Mouse (Mus musculus) activated CD4-positive, CD25-positive, alpha-beta regulatory T cell, adult 4 months (primary cell): Measurements from ENCODE around the gene Wdr74. TPM values are rescaled to one million over a fixed set of nuclear protein-coding genes. Genes with fewer than 3 reads are reported as not detected.

Experiments
- ATAC-seq: one replicate; pipeline ENCODE4 v1.8.0; 2017
- polyA plus RNA-seq, 2 experiments: library from polyadenylated mRNA; unstranded; fragments of 100-300 nt; shearing (Covaris generic); gene quantifications; one replicate each; pipeline ENCODE4 v1.2.1; 2017

Gene Wdr74
- polyA plus RNA-seq = 10 to 100 TPM; 43.3 to 70.5 TPM

DNA sequence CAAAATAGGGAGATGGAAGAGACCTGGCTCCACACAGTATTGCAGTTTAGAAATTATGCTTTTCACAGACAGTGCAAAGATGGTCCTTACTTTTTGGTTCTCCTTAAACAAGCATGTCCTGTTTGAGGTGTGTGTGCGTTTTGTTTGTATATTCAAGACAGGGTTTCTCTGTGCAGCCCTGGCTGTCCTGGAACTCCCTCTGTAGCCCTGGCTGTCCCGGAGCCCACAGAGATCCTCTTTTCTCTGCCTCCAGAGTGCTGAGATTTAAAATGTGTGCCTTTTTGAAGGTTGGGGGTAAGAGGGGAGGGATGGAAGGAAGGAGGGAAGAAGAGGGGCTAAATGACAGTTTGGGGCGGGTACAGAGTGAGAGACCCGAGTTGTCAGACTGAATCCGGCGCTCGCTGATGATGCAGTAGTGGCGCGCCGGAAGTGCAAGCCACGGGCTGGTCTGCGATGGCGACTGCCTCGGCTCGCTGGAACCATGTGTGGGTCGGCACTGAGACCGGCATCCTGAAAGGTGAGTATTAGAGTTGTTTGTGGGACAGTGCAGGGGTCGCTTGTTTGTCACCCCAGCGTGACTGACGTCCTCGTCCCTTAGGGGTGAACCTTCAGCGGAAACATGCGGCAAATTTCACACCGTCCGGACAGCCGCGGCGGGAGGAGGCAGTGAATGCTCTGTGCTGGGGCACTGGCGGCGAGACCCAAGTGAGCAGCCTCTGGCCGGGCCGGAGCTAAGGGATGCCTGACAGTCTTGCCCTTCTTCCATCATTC lies at the start of gene Wdr74:
Wdr74 (plus strand) TSS at position 439 of the 771 bp plus-strand sequence.
- ATAC-seq = peak; percentile 86

DNA sequence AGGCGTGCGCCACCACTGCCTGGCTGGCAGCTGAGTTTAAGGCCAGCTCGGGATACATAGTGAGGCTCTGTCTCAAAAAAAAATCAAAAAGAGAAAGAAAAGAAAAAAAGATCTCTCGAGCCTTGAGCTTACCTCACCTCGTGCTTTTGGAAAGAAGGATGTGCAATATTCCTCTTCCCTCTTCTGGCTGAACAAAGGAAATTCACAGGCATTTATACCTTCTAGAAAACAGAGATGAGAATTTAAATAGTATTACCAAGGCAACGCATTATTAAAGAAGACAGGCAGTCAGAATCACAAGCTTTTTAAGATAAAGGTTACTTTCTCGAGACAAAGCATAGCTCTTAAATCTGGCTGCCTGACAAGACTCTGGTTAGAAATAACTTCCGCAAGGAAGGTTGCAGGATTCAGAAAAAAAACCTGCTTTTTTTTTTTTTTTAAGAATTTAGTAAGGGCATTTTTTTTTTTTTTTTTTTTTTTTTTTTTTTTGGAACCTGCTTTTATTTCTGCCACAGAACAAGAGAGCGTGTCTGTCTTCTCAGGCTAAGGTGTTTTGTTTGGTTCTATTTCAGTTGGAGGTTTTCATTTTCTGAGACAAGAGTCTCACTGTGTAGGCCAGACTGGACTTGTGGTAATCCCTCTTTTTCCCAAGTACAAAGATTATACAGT lies 43.6 kb upstream of the Wdr74 start:
- no peak for ATAC-seq

DNA sequence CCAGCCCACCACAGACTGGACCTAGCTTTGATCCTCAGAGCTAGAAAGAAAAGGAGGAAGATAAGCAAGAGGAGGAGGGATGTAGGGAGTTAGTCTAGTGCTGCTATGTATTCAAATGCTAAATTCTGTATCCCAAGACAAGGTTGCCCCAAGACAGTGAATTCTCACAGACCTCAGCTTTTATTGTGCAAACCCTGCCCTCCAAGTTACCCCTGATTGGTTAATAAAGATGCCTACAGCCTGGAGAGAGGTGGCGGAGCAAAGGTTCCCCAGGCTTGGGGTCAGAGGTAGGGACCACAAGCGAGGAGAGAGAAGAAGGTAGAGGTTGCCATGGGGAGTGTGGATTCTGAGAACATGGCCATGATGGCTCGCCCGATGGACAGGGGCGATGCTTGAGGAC lies 42.9 kb upstream of the Wdr74 start:
- no peak for ATAC-seq

DNA sequence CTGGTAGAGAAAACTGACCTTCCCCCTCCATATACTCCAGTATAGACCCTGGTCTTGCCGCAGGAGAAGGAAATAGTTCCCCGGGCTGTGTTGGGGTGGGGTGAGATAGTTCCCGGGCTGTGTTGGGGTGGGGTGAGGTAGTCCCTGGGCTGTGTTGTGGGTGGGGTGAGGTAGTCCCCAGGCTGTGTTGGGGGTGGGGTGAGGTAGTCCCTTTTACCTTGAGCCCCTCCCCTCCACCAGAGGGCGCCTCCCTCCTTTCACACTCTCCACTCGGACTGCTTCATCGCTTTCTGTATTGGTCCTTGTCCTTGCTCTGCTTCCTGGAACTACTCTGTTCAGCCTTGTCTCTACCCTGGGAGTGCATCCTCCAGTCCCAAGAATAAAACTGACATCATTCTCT lies 40.3 kb upstream of the Wdr74 start:
- ATAC-seq = peak; percentile 40

DNA sequence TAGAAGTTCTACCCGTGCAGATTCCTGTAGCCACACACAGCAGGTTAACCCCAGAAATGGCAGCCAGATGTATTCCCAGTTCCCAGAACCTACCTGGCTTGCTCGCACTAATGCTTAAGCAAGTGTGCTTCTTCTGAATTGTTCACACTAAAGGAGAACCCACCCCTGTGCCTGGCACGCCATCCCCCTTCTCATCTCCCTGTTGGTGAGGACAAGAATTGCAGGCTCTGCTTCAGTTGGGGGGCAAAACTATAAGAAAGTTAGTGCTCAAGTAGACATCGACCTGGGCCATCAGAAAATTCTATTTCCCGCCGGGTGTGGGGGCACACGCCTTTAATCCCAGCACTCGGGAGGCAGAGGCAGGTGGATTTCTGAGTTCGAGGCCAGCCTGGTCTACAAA lies 36.0 kb upstream of the Wdr74 start:
- no peak for ATAC-seq

DNA sequence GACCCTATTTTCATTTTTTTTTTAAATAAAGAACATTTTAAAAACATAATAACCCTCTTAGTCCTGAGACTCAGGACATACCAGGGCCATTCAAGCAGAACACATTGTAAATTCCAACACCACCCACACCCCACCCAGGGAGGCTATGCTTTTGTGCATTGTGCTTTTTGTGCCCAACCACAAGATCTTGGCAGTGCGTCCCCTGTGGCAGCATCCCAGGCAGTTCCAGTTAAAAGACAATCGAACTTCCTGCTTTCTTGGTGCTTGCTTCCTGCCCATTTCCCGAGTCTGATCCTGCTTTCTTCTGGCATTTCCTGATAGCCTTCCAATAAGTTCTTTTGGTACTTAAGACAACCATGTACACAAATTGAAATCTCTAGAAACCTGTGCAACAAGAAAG lies 33.2 kb upstream of the Wdr74 start:
- no peak for ATAC-seq

DNA sequence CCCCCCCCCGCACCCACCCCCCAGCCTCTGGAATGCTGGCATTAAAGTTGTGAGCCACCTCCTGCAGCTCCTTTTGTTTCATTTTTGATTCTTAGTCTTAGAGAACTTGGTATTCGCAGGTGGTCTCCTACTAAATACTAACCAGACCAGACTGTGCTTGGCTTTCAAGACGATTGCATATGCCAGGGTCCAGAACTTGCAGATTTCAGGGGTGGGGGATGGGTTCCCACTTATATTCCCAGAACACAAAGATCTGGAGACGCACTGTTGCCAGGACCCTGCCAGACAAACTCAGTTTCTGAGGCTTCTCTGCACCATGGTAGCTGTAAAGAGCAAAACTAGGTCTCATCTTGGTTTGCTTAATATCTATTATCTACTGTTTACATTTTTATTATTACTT lies 32.1 kb upstream of the Wdr74 start:
- ATAC-seq = no peak

DNA sequence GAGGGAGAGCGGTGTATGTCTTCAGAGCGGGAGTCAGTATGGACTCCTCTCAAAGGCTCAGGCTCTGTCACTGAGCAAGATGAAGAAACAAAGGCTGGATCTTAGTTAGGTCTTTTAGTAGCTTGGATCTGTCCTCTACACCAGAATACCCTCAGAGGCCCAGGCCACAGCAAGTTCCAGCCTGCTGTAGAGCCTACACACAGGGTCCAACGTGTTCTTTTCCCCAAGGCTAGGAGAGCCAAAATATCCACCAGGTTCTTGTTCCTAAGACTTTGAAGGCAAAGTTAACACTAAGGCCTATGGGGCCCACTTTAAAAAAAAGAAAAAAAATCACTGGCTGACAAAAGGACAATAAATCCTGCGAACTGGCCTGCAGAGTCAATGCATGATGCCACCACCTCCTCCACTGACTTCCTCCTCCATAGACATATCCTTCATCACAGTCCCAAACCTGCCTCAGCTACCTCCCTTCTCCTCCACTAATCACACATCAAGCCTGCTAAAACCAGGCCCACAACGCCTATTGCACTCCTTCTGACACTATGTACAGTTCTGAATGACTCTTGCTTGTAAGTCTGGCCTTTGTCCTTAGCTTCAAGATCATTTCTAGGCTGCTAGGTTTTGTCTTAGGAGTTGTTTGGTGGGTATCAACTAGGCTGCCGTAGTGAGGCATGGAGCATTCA lies 30.5 kb upstream of the Wdr74 start:
- ATAC-seq = no peak

DNA sequence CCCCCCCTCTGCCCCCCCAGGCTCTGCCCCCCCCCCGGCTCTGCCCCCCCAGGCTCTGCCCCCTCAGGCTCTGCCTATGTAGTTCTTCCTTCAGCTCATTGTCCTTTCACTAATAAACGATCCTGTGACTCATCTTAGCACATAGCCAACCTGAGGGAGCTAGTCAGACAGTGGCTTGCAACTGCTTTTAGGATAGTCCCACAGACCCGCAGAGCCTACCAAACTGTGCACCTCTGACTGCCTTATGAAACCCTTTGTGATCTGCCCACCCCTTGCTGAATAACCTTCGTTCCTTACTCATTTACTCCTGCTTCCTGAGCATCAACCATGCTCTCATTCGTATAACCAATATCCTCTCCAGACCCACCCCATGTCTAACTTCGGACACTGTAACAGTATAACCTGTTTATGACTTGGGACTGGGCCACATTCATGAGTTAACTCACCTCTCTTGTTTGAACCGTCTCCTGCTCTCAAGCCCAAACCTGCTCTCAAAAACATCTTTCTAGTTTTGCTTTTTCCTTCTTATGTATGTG lies 29.4 kb upstream of the Wdr74 start:
- no peak for ATAC-seq

DNA sequence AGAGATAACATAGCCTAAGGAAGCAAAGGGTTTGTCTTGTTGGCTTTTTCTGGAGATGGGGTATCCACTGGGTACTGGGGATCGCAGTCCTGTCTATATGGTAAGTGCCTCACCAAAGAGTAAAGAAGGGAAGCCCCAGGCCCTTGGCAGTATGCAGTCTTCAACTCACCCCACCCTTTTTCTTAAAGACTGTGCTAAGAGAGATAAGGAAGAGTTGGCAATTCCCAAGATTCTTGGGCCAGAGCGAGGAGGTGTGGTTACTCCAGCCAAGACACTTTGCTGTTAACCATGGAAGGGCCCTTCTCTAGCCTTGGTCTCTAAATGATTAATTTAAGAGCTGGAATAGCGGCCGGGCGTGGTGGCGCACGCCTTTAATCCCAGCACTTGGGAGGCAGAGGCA lies 28.7 kb upstream of the Wdr74 start:
- ATAC-seq = no peak

DNA sequence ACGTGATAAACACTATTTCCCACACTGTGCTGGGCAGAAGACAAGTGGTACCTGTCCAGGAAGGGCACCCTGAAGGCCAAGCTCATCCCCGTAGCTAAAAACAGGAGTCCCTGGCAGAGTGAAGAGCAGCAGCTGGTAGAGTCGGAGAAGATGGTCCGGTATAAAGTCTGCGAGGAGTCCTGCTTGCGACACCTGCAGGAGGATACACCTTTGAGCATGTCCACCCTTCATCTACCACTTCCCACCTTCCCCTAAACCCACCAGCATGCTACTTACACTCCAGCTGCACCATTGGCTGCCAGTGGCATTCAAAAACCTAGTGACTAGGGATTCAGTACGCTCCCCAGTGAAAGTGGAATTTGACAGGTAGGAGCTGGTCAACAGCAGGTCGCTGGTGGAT lies 26.7 kb upstream of the Wdr74 start:
- no peak for ATAC-seq

DNA sequence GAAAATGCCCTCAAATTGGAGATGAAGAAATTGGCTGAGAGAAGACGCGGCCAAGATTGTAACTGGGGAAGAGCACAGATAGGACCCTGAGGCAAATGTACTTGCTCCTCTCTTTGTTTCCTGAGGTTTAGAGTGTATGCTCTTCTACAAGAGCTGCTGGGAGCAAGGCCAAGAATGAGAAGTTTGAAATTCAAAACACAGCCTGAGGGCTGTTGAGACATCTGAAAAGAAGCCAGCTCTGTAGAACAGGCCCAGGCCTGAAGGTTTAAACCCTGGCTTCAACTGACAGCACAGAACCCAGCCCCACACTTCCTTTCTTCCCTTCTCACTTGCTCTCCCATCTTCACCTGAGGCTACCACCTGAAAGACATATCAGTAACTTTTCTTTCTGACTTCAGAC lies 25.6 kb upstream of the Wdr74 start:
- no peak for ATAC-seq

DNA sequence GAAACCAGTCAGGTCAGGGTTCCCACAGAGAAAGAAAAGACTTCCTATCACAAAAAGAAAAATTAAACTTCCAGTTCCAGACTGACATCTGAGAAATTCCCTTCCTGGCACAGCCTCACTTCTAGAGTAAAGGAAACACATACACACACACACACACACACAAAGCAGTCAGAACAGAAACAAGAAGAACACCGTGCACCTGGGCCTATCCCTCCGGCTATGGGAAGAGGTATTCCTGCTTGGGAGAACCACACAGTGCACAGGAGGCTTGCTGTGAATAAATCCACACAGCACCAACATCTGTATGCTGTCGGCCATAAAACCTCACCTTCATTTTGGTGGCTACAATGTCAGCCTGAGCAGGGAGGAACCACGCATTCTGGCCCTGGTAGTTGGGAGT lies 24.1 kb upstream of the Wdr74 start:
- no peak for ATAC-seq

DNA sequence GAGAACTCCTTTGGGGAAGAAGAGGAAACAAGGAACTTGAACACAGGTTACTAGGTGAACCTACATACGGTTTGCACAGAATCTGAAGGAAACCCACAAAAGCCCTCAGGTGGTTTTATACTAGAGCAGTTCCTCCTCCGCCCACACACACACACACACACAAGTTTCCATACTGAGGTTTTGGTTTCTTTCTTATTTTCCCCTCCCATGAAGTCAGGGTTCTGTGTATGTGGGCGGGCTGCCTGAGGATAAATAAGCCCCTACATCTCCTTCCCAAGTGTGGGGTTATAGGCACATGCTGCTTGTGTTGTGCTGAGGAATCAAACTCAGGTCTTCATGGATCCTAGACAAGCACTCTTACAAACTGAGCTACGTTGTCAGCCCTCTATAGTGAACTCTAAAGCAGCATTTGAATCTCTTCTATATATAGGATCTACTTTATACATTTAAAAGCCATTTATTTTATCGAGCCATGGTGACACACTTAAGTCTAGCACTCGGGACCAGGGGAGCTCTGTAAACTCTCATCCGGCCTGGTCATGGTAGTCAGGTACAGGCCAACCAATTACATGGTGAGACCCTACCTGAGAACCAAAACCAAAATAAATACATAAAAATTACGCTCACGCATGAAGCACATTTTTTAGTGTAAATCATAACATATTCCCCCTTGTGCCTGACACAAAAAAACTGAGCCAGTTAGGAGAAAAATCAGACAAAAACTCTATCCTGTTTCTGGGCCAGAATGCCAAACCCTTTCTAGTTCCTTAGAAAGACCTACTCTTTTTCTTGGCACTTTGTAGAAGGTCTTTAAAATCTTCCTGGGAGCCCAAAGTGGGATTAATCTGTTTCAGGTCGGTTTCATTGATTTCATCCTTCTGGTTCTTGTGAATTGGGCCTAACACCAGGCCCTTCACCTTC lies 23.4 kb upstream of the Wdr74 start:
- peak; percentile 56 for ATAC-seq

DNA sequence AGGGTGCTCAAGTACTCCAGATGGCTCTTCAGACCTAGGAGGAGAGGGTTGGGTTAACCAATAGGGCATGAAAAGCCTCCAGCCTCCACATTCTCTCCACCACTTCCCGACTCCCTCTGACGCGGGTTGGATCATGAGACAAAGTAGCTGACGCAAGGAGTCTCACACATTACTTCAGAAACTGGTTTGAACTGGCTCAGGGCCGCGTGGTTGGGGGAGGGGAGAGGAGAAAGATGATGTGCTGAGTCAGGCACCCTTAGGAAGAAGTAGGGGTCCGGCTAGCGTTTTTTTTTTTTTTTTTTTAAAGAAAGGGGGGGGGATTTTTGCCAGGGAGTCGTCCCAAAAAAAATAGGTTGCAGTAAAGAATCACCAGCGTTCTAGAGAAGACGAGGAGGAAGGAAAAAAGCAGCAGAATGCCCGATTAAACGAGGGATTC lies 22.7 kb upstream of the Wdr74 start:
- ATAC-seq = peak; percentile 52

DNA sequence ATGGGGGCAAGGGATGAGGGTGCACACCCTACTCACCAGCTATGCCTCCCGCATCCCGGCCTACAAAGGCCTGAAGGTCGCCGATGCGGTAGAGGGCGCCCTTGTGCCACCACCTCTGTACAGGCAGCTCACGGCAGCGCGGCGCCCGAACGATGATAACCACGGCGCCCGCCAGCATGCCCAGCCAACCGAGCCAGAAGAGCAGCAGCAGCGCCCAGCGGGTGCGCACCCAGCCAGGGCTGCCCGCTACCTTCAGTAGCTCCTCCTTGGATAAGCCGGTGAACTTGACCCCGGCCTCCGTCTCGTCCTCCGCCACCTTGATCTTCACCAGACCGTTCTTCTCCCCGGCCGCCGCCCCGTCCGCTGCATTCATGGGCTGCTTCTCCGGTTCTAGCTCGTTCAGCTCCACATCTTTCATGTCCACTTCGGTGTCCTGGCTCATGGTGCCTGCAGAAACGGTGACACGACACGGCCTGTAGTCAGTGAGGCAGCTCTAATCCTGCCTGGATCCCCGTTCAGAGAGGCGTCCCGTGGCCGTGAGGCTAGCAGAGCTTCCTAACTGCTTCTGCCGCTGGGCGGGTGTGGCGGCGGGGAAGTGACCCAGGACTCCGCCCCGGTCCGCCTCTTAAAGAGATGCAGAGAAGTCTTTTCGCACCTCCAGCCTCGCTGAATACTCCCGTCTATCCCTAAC lies 22.2 kb upstream of the Wdr74 start:
- ATAC-seq = peak; percentile 63

DNA sequence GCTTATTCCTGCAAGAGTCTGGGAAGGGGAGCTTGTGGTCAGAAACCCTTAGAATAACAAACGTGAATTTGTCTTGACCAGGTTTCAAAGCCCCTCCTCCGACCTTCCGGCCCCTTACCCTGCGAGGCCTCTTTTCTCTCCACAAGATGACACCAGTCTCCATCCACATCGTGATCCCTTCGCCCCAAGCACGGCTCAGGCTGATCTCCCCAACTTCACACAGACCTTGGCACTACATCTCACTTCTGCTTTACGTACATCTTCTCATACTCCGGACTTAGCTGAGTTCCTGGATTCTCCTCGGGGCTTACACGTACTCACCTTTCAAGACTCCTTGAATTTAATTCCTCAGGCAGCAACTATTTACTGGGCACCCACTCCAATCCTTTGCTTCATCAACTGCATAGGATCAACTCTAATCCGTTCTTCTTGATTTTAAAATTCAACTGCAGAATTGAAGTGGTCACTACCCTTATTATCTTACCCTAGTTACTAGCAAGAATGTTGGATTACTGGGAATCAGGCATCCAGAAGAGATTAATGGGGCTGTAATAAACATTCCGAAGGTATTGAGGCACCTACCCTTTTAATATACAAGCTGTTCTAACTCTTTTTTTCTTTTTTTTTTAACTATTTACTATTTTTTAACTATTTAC lies 21.5 kb upstream of the Wdr74 start:
- ATAC-seq = no peak

DNA sequence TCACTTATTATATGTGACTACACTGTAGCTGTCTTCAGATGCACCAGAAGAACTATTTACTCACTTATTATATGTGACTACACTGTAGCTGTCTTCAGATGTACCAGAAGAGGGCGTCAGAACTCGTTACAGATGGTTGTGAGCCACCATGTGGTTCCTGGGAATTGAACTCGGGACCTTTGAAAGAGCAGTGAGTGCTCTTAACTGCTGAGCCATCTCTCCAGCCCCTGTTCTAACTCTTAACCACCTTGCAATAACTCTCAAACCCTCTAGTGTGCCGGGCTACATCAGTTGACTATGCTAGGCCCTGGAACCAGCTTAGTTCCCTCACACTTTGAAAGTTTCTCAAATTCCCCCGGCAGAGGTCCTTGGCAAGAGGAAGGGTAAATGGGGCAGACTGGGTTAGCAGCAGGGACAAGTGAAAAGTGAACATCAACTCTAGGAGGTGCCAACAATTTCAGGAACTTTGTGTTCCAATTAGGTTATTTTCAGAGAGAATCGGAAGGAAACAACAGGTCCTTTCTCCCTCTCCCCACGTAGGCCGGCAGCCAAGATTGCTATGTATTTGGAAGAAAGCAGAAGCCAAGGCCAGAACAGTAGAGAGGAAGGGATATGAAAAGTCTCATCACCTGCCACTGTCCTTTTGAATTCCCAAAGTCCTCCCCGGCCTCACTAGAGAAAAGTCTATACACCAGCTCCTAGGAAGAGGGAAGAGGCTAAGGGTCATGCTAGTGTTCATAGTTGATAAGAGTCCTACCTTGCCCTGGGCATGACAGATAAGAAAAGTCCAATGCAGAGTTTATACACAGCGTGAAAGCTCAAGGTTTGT lies 20.8 kb upstream of the Wdr74 start:
- ATAC-seq = no peak

DNA sequence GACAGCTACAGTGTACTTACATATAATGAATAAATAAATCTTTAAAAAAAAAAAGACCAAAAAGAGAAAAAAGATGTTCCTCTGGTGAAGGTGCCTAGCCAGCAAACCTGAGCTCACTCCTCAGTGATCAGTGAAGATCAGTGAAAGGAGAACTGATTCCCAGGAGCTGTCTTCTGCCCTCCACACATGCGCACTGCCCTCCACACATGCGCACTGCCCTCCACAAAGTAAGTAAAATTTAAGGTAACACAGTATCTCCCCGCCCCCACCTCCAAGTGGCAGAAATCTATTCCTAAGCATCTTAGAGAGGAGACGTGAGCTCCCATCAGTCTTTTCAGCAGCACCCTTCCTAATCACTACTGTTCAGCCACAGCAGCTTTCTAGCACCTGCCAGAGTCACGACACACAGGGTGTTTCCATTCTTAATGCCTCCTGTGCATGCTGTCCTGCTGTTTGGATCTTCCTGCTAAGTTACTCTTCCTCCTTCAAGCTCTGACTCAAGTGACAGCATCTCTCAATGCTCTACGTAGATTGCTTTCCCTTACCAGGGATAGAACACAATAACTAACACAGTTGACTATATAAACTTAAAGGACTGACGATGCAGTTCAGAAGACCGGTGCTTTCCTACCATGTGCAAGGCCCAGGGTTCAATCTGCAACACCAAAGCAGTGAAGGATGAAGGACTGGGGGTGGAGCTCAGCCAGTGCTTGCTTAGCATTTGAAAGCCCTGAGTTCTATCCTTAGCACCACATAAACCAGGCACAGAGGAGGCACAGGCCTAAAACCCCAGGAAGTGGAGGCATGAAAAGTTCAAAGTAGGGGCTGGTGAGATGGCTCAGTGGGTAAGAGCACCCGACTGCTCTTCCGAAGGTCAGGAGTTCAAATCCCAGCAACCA lies 19.5 kb upstream of the Wdr74 start:
- no peak for ATAC-seq
